12 mouse cellular contexts compared by ENCODE assay signal in genomic region chr10:77097890-77098200, GRCm38 (mm10).
DNase-seq lines count a peak whose midpoint lies in the region; ATAC-seq lines count a peak whose summit lies in the region.
"Had no signal": no experiment of that assay in that cellular context is flagged by ENCODE, and none has a peak within 500 bp of the region (broad histone marks: within the 10 kb centered on the region; RNA-seq: fewer than 3 reads in every experiment).

No protein-coding gene starts in this region.

- DNase-seq in gastrocnemius, adult 18-20 months (ENCODE audit: low spot score), result peak; percentile 19
- DNase-seq in gastrocnemius, postnatal 14 days, result no peak
- DNase-seq in liver, embryonic 11.5 days (ENCODE audit: low spot score), result no peak
- DNase-seq in lung, postnatal 25 days (ENCODE audit: low spot score), result peak; percentile 18
- no peak for DNase-seq in c-Kit-positive CD71-positive TER-119-positive erythroid progenitor cells, embryonic 14.5 days (ENCODE audit: low spot score)
- DNase-seq: adrenal gland, postnatal 10 days; B cell, adult 2 months; cerebellum, adult 2 months had no signal

- H3K27ac ChIP-seq in liver, embryonic 15.5 days (replicated peaks), result 0 out of 2 replicates have a peak overlapping the region, but pooled peaks have one; percentile 14
- no peak overlapping the region for H3K27ac ChIP-seq in liver, embryonic 11.5 days (ENCODE audit: low read depth, low read length)
- peak overlapping the region; percentile 77 for H3K27ac ChIP-seq in heart, embryonic 13.5 days (replicated peaks)
- H3K27ac ChIP-seq: embryonic facial prominence, embryonic 13.5 days had no signal

- H3K9me3 ChIP-seq in liver, embryonic 15.5 days (replicated peaks), result no peaks in the 10 kb centered on the region
- peaks cover 2% of the 10 kb centered on the region; the same call in 1 of the 2 replicates for H3K9me3 ChIP-seq in liver, embryonic 11.5 days (ENCODE audit: control insufficient read depth, low read length)
- H3K9me3 ChIP-seq in heart, embryonic 13.5 days, result peaks cover 8% of the 10 kb centered on the region

- 74% methylated on average over 4 of the region's 4 CpGs for WGBS in liver, embryonic 15.5 days (ENCODE audit: insufficient replicate concordance)
- 85% methylated on average over 4 of the region's 4 CpGs for WGBS in liver, embryonic 11.5 days
- WGBS in heart, embryonic 13.5 days, result 44% methylated on average over 4 of the region's 4 CpGs

- H3K4me3 ChIP-seq in liver, embryonic 15.5 days (replicated peaks), result no peak overlapping the region
- H3K4me3 ChIP-seq in liver, embryonic 11.5 days (ENCODE audit: low read depth, low read length), result no peak overlapping the region
- no peak overlapping the region for H3K4me3 ChIP-seq in heart, embryonic 13.5 days
- H3K4me3 ChIP-seq: embryonic facial prominence, embryonic 13.5 days had no signal

- no peak overlapping the region for H3K4me2 ChIP-seq in liver, embryonic 15.5 days
- no peak overlapping the region for H3K4me2 ChIP-seq in liver, embryonic 11.5 days
- H3K4me2 ChIP-seq in heart, embryonic 13.5 days, result no peak overlapping the region
- H3K4me2 ChIP-seq: embryonic facial prominence, embryonic 13.5 days had no signal

- H3K36me3 ChIP-seq in liver, embryonic 15.5 days (replicated peaks), result peaks cover 10% of the 10 kb centered on the region
- peaks cover 5% of the 10 kb centered on the region for H3K36me3 ChIP-seq in liver, embryonic 11.5 days (ENCODE audit: control insufficient read depth, insufficient read depth, low read length)
- H3K36me3 ChIP-seq in heart, embryonic 13.5 days, result peaks cover 34% of the 10 kb centered on the region

- ATAC-seq in liver, embryonic 15.5 days (ENCODE audit: insufficient read depth), result no peak
- no peak for ATAC-seq in liver, embryonic 11.5 days (replicated peaks; ENCODE audit: low FRiP score)
- ATAC-seq in heart, embryonic 13.5 days (ENCODE audit: extremely low read depth, insufficient number of reproducible peaks, low FRiP score, low TSS enrichment), result no peak
- no peak for ATAC-seq in megakaryocyte-erythroid progenitor cell, adult 5-6 weeks (replicated peaks; ENCODE audit: low FRiP score, low TSS enrichment, poor library complexity, severe bottlenecking)

- peaks cover 18% of the 10 kb centered on the region for H3K4me1 ChIP-seq in liver, embryonic 15.5 days (replicated peaks)
- peaks cover 8% of the 10 kb centered on the region; the same call in 1 of the 2 replicates for H3K4me1 ChIP-seq in liver, embryonic 11.5 days (replicated peaks; ENCODE audit: control insufficient read depth, insufficient read depth, low read length)
- H3K4me1 ChIP-seq in heart, embryonic 13.5 days, result peaks cover 31% of the 10 kb centered on the region
- H3K4me1 ChIP-seq: embryonic facial prominence, embryonic 13.5 days had no signal

- no peak overlapping the region for H3K9ac ChIP-seq in liver, embryonic 15.5 days
- H3K9ac ChIP-seq in liver, embryonic 11.5 days (ENCODE audit: low read depth, low read length), result no peak overlapping the region
- 0 out of 2 replicates have a peak overlapping the region, but pooled peaks have one; percentile 0 for H3K9ac ChIP-seq in heart, embryonic 13.5 days
- H3K9ac ChIP-seq: embryonic facial prominence, embryonic 13.5 days had no signal

- intact Hi-C loops in gastrocnemius, postnatal 14 days (cut with DNase I; ENCODE audit: low total_unique reads), result no loop called here

- no peaks in the 10 kb centered on the region for H3K27me3 ChIP-seq in liver, embryonic 15.5 days
- H3K27me3 ChIP-seq in liver, embryonic 11.5 days (replicated peaks; ENCODE audit: control insufficient read depth, insufficient read depth, low read length), result no peaks in the 10 kb centered on the region
- no peaks in the 10 kb centered on the region for H3K27me3 ChIP-seq in heart, embryonic 13.5 days (replicated peaks)
- H3K27me3 ChIP-seq: embryonic facial prominence, embryonic 13.5 days had no signal

Comparison
In these comparisons a context has a peak if more than half of its experiments do, and no peak if none do; other contexts are left out.
1. DNase-seq: peak in gastrocnemius, adult 18-20 months (single experiment) and lung, postnatal 25 days (single experiment); none in gastrocnemius, postnatal 14 days (single experiment), liver, embryonic 11.5 days (single experiment) and c-Kit-positive CD71-positive TER-119-positive erythroid progenitor cells, embryonic 14.5 days (single experiment).